Mouse (Mus musculus) stomach, postnatal 0 days (tissue): Measurements from ENCODE around the gene Tob2.

Source experiments
- CTCF ChIP-seq: IDR thresholded peaks from 2 replicates; pipeline ENCODE4 v1.5.1; 2016; ENCODE audit warnings: antibody characterized with exemption, low read depth, mild to moderate bottlenecking, moderate library complexity
- EP300 ChIP-seq: optimal IDR thresholded peaks from 2 replicates; pipeline ENCODE3; 2016; ENCODE audit warnings: antibody characterized with exemption

- no peak for TF ChIP-seq CTCF
- no peak for TF ChIP-seq EP300
These were observed 40.2 kb downstream of the Tob2 start for GRCm38 (mm10) chr15:81818404-81818803.
